In genomic region chr11:100408076-100408834, GRCm38 (mm10) we compare ENCODE assay signal across 8 mouse cellular contexts. TPM values are rescaled to one million over a fixed set of nuclear protein-coding genes. Genes with fewer than 3 reads are reported as not detected.
DNase-seq lines count a peak whose midpoint lies in the region; ATAC-seq lines count a peak whose summit lies in the region.

No protein-coding gene starts in this region.

- no peak overlapping the region for H3K4me3 ChIP-seq in midbrain, embryonic 10.5 days
- no peak overlapping the region for H3K4me3 ChIP-seq in midbrain, embryonic 13.5 days (replicated peaks)

- no peaks in the 10 kb centered on the region for H3K9me3 ChIP-seq in midbrain, embryonic 10.5 days (replicated peaks)
- no peaks in the 10 kb centered on the region for H3K9me3 ChIP-seq in midbrain, embryonic 13.5 days

- no peak overlapping the region for H3K4me2 ChIP-seq in midbrain, embryonic 13.5 days (replicated peaks)

- peak; percentile 53 for DNase-seq in midbrain, embryonic 10.5 days (ENCODE audit: low spot score)
- peak; percentile 48 for DNase-seq in Muller cell, postnatal 12 days (ENCODE audit: inconsistent ontology term)
- DNase-seq in heart, adult 9 months (ENCODE audit: low spot score in 2 of 2): peak; percentile 77 to 79
- DNase-seq in layer of hippocampus, adult 9-10 months (ENCODE audit: low spot score): peak; percentile 66
- peak; percentile 51 for DNase-seq in yolk sac, embryonic 10.5 days (ENCODE audit: low spot score)

- peaks cover 8% of the 10 kb centered on the region for H3K36me3 ChIP-seq in midbrain, embryonic 10.5 days
- 0 out of 2 replicates have a peak, but pooled peaks cover 7% of the 10 kb centered on the region for H3K36me3 ChIP-seq in midbrain, embryonic 13.5 days

- H3K4me1 ChIP-seq in midbrain, embryonic 10.5 days: peaks cover 25% of the 10 kb centered on the region
- peaks cover 19% of the 10 kb centered on the region; the same call in 1 of the 2 replicates for H3K4me1 ChIP-seq in midbrain, embryonic 13.5 days (replicated peaks)

- peaks cover 6% of the 10 kb centered on the region for H3K27me3 ChIP-seq in midbrain, embryonic 10.5 days (ENCODE audit: low read depth, poor library complexity, severe bottlenecking)
- 0 out of 2 replicates have a peak, but pooled peaks cover 3% of the 10 kb centered on the region for H3K27me3 ChIP-seq in midbrain, embryonic 13.5 days

- ATAC-seq in midbrain, embryonic 13.5 days: no peak
- ATAC-seq in common myeloid progenitor, adult 5-6 weeks (replicated peaks; ENCODE audit: low read depth, poor library complexity, severe bottlenecking): peak; percentile 83
- ATAC-seq in megakaryocyte-erythroid progenitor cell, adult 5-6 weeks (replicated peaks; ENCODE audit: low FRiP score, low TSS enrichment, poor library complexity, severe bottlenecking): peak; percentile 76

- WGBS in midbrain, embryonic 10.5 days: 46% methylated on average over 10 of the region's 10 CpGs
- WGBS in midbrain, embryonic 13.5 days: 49% methylated on average over 10 of the region's 10 CpGs

- no peak overlapping the region for H3K27ac ChIP-seq in midbrain, embryonic 10.5 days (replicated peaks)
- H3K27ac ChIP-seq in midbrain, embryonic 13.5 days: no peak overlapping the region

- H3K9ac ChIP-seq in midbrain, embryonic 13.5 days (replicated peaks): no peak overlapping the region

RNA-seq across cellular contexts. Expression of gene P3h4, which starts 6.4 kb away (rescaled TPM):
- polyA plus RNA-seq in midbrain, embryonic 10.5 days (2016; fragmentation: Nextera tagmentation; extraction: Ambion mirVana): 23.4 and 26.8 TPM in 2 replicates
- polyA plus RNA-seq in midbrain, embryonic 13.5 days (2015; fragmentation: Nextera tagmentation; extraction: Ambion mirVana): 13.7 and 16.8 TPM in 2 replicates
- 1.1 TPM in 1 of 2 replicates, not detected in the other for total RNA-seq in common myeloid progenitor, adult 5-6 weeks (2017)
- total RNA-seq in megakaryocyte-erythroid progenitor cell, adult 5-6 weeks (2014; fragmentation: Nextera tagmentation): 1.0 TPM in 1 of 2 replicates, not detected in the other
- 0.08 and 0.33 TPM in 2 replicates for total RNA-seq in megakaryocyte-erythroid progenitor cell, adult 5-6 weeks (2017)

RNA-seq across cellular contexts. Expression of gene Fkbp10, which starts 7.2 kb away (rescaled TPM):
- 44.6 and 49.7 TPM in 2 replicates for polyA plus RNA-seq in midbrain, embryonic 10.5 days (2016; fragmentation: Nextera tagmentation; extraction: Ambion mirVana)
- polyA plus RNA-seq in midbrain, embryonic 13.5 days (2015; fragmentation: Nextera tagmentation; extraction: Ambion mirVana): 16.4 and 19.9 TPM in 2 replicates
- total RNA-seq in common myeloid progenitor, adult 5-6 weeks (2017): not detected in 2 replicates
- not detected in 2 replicates for total RNA-seq in megakaryocyte-erythroid progenitor cell, adult 5-6 weeks (2014; fragmentation: Nextera tagmentation)
- total RNA-seq in megakaryocyte-erythroid progenitor cell, adult 5-6 weeks (2017): 0.53 TPM in 1 of 2 replicates, not detected in the other

RNA-seq across cellular contexts. Expression of gene Jup, which starts 10.7 kb away (rescaled TPM):
- polyA plus RNA-seq in midbrain, embryonic 10.5 days (2016; fragmentation: Nextera tagmentation; extraction: Ambion mirVana): 32.4 and 41.8 TPM in 2 replicates
- polyA plus RNA-seq in midbrain, embryonic 13.5 days (2015; fragmentation: Nextera tagmentation; extraction: Ambion mirVana): 69.2 and 70.5 TPM in 2 replicates
- total RNA-seq in common myeloid progenitor, adult 5-6 weeks (2017): 1.9 and 2.5 TPM in 2 replicates
- total RNA-seq in megakaryocyte-erythroid progenitor cell, adult 5-6 weeks (2014; fragmentation: Nextera tagmentation): 0.40 and 0.81 TPM in 2 replicates
- total RNA-seq in megakaryocyte-erythroid progenitor cell, adult 5-6 weeks (2017): 0.52 and 0.80 TPM in 2 replicates

RNA-seq across cellular contexts. Expression of gene Nt5c3b, which starts 33.4 kb away (rescaled TPM):
- polyA plus RNA-seq in midbrain, embryonic 10.5 days (2016; fragmentation: Nextera tagmentation; extraction: Ambion mirVana): 115 and 120 TPM in 2 replicates
- polyA plus RNA-seq in midbrain, embryonic 13.5 days (2015; fragmentation: Nextera tagmentation; extraction: Ambion mirVana): 99.3 and 101 TPM in 2 replicates
- total RNA-seq in common myeloid progenitor, adult 5-6 weeks (2017): 33.1 and 47.7 TPM in 2 replicates
- 35.7 and 54.2 TPM in 2 replicates for total RNA-seq in megakaryocyte-erythroid progenitor cell, adult 5-6 weeks (2014; fragmentation: Nextera tagmentation)
- total RNA-seq in megakaryocyte-erythroid progenitor cell, adult 5-6 weeks (2017): 25.9 and 33.8 TPM in 2 replicates

RNA-seq across cellular contexts. Expression of gene Klhl10, which starts 33.5 kb away (rescaled TPM):
- polyA plus RNA-seq in midbrain, embryonic 10.5 days (2016; fragmentation: Nextera tagmentation; extraction: Ambion mirVana): 0.62 and 0.73 TPM in 2 replicates
- polyA plus RNA-seq in midbrain, embryonic 13.5 days (2015; fragmentation: Nextera tagmentation; extraction: Ambion mirVana): 0.85 and 1.2 TPM in 2 replicates
- total RNA-seq in common myeloid progenitor, adult 5-6 weeks (2017): not detected in 2 replicates
- 2.6 TPM in 1 of 2 replicates, not detected in the other for total RNA-seq in megakaryocyte-erythroid progenitor cell, adult 5-6 weeks (2014; fragmentation: Nextera tagmentation)
- 1.6 TPM in 1 of 2 replicates, not detected in the other for total RNA-seq in megakaryocyte-erythroid progenitor cell, adult 5-6 weeks (2017)
